Mouse (Mus musculus) forebrain, embryonic 12.5 days (tissue): ENCODE measurements around the gene 1810010H24Rik. TPM values are rescaled to one million over a fixed set of nuclear protein-coding genes. Genes with fewer than 3 reads are reported as not detected.
"Not testable (repeated sequence)": the region's sequence is repeated elsewhere in the genome, so short reads cannot be mapped to it uniquely, and the experiment has no call there.

Experiments
- ATAC-seq: fragments of 200-750 bp; cut with Nextera tagmentation; 2 replicates; pipeline ENCODE4 v1.8.0; 2017; ENCODE audit warnings: moderate TSS enrichment; ENCODE audit not compliant: low FRiP score
- H3K27ac ChIP-seq: fragments of 300-500 bp; sonication (generic); 2 replicates; pipeline ENCODE4 v1.5.1; 2016; ENCODE audit warnings: mild to moderate bottlenecking
- H3K27me3 ChIP-seq: fragments of 300-500 bp; sonication (generic); 2 replicates; pipeline ENCODE4 v1.6.1; 2016; ENCODE audit warnings: mild to moderate bottlenecking
- H3K36me3 ChIP-seq: fragments of 300-500 bp; sonication (generic); replicated peaks from 2 replicates; pipeline ENCODE4 v1.6.1; 2016; ENCODE audit warnings: mild to moderate bottlenecking
- H3K4me1 ChIP-seq: fragments of 300-500 bp; sonication (generic); 2 replicates; pipeline ENCODE4 v1.6.1; 2016
- H3K4me2 ChIP-seq: fragments of 300-500 bp; sonication (generic); 2 replicates; pipeline ENCODE4 v1.6.1; 2016; ENCODE audit warnings: mild to moderate bottlenecking, moderate library complexity
- H3K4me3 ChIP-seq: fragments of 300-500 bp; sonication (generic); replicated peaks from 2 replicates; pipeline ENCODE4 v1.5.1; 2016; ENCODE audit warnings: mild to moderate bottlenecking
- H3K9ac ChIP-seq: fragments of 300-500 bp; sonication (generic); 2 replicates; pipeline ENCODE4 v1.6.1; 2016; ENCODE audit warnings: mild to moderate bottlenecking
- H3K9me3 ChIP-seq: fragments of 300-500 bp; sonication (generic); 2 replicates; pipeline ENCODE4 v1.6.1; 2016
- WGBS: fragments of 180-500 bp; shearing (Covaris S2); methylation state at CpG from one replicate; pipeline ENCODE4 v1.1.7; 2016; 5-methylcytosine and 5-hydroxymethylcytosine counted together
- polyA plus RNA-seq: library from polyadenylated mRNA; unstranded; fragments of >200 nt; fragmentation: Nextera tagmentation; extraction: Ambion mirVana; gene quantifications from 2 replicates; pipeline ENCODE4 v1.2.1, GENCODE M21; 2016

1810010H24Rik gene
- polyA plus RNA-seq, 1 experiment from 2014 or later = 3.1 TPM

GRCm38 (mm10) chr11:107059634-107060033 is 34.2 kb downstream of the 1810010H24Rik start:
- H3K36me3 ChIP-seq = peaks cover 95% of the 10 kb centered on the region
- H3K4me1 ChIP-seq, H3K4me3 ChIP-seq, H3K27me3 ChIP-seq, H3K4me2 ChIP-seq, H3K9me3 ChIP-seq, H3K27ac ChIP-seq, H3K9ac ChIP-seq, ATAC-seq: not testable (repeated sequence)
- WGBS = 97% methylated on average over 3 of the region's 3 CpGs

DNA sequence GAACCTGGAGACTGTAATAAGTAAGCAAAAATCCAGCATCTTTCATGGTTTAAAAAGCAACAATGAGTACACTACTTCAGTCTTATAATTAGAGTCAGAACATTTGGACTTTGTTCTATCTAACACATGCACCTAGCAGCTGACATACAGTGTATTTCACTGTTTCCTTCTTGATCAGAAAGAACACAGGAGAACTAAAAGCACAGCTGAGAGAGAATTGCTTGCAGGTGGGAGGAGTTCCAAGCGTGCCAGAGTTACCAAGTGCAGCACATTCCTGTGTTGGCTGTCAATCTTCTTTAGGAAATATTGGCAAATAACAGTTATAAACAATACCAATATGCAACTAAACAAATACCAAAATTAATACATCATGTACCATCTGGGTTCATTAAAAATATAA is 35.5 kb downstream of the 1810010H24Rik start:
- no peak for ATAC-seq
- Histone ChIP-seq H3K9ac (no peak overlapping the region), H3K27ac (no peak overlapping the region), H3K36me3 (peaks cover 95% of the 10 kb centered on the region), H3K4me1 (no peaks in the 10 kb centered on the region), H3K4me2 (no peak overlapping the region), H3K4me3 (no peak overlapping the region), H3K9me3 (no peaks in the 10 kb centered on the region), H3K27me3 (no peaks in the 10 kb centered on the region)
- 88% methylated on average over 1 of the region's 1 CpGs for WGBS

GRCm38 (mm10) chr11:107063067-107063466 is 37.6 kb downstream of the 1810010H24Rik start:
- peaks cover 95% of the 10 kb centered on the region for H3K36me3 ChIP-seq
- H3K27ac ChIP-seq = no peak overlapping the region
- no peaks in the 10 kb centered on the region for H3K27me3 ChIP-seq
- H3K4me1 ChIP-seq = no peaks in the 10 kb centered on the region
- H3K4me2 ChIP-seq = no peak overlapping the region
- H3K9me3 ChIP-seq = no peaks in the 10 kb centered on the region
- WGBS = 87% methylated on average over 3 of the region's 3 CpGs
- no peak overlapping the region for H3K4me3 ChIP-seq
- no peak for ATAC-seq
- H3K9ac ChIP-seq = no peak overlapping the region

DNA sequence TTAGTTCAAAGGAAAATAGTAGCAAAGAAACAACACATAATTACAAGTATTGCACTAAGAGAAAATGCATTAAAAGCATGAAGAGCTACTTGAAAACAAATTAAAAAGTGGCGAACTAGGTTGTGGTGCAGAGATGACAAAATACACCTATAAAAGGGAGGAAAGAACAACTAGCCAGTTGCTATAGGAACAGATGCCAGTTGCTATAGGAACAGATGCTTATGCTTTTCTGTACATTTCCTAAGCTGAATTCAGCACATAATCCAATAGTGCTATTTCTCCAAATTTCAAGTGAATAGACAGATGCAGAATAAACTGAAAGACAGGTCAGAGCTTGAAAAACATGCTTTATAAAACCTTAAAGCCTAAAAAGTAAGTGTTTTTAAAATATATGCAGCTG is 39.1 kb downstream of the 1810010H24Rik start:
- Histone ChIP-seq H3K4me3 (no peak overlapping the region), H3K9ac (no peak overlapping the region), H3K27me3 (no peaks in the 10 kb centered on the region), H3K9me3 (no peaks in the 10 kb centered on the region), H3K4me2 (no peak overlapping the region), H3K4me1 (no peaks in the 10 kb centered on the region), H3K36me3 (peaks cover 88% of the 10 kb centered on the region), H3K27ac (no peak overlapping the region)
- ATAC-seq = no peak
- 88% methylated on average over 1 of the region's 1 CpGs for WGBS

- Histone ChIP-seq H3K9ac (no peak overlapping the region), H3K9me3 (no peaks in the 10 kb centered on the region), H3K27ac (no peak overlapping the region), H3K4me1 (no peaks in the 10 kb centered on the region), H3K4me2 (no peak overlapping the region), H3K4me3 (no peak overlapping the region), H3K36me3 (peaks cover 88% of the 10 kb centered on the region), H3K27me3 (no peaks in the 10 kb centered on the region)
- WGBS = 89% methylated on average over 11 of the region's 11 CpGs
- ATAC-seq = no peak
Observed at GRCm38 (mm10) chr11:107065216-107065785, 39.8 kb downstream of the 1810010H24Rik start.

Other genes with a start within 250 kb of the 1810010H24Rik start
- 10.3 and 10.4 TPM in 2 replicates for gene Polg2, start 246.1 kb upstream of the 1810010H24Rik start, polyA plus RNA-seq
- 507 and 536 TPM in 2 replicates for gene Ddx5, start 236.5 kb upstream of the 1810010H24Rik start, polyA plus RNA-seq
- 25.4 and 27.0 TPM in 2 replicates for gene Cep95, start 236.4 kb upstream of the 1810010H24Rik start, polyA plus RNA-seq
- 17.3 and 18.3 TPM in 2 replicates for gene Smurf2, start 105.0 kb upstream of the 1810010H24Rik start, polyA plus RNA-seq
- gene Kpna2, start 26.1 kb upstream of the 1810010H24Rik start, polyA plus RNA-seq = 567 and 599 TPM in 2 replicates
- gene Bptf, start 106.4 kb downstream of the 1810010H24Rik start, polyA plus RNA-seq = 43.3 and 48.3 TPM in 2 replicates
- 67.3 and 69.4 TPM in 2 replicates for gene Nol11, start 163.7 kb downstream of the 1810010H24Rik start, polyA plus RNA-seq